Mouse (Mus musculus): ENCODE results near the gene Syt3. TPM values are rescaled to one million over a fixed set of nuclear protein-coding genes. Genes with fewer than 3 reads are reported as not detected.

Gene Syt3
- polyA plus RNA-seq, 1 experiment from 2014 or later, result 0.85 TPM

DNA sequence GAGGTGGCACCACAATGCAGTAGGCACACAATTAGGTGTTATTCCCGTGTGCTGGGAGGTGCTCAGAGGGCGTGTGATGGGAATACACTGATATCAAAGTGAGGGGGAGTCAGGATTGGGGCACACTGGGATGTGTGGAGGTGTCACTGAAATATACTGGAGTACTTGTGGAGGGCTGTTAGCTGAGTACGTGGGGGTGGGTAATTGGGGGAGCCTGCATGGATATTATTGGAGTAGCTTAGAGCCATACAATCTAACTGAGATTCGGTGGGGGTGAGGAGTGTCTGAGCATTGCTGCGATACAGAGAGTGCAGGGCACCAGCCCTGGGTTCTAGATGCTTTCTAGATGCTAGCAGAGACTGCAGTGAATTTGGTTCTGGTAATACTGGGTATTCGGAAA, 43.7 kb upstream of the Syt3 start:
- H3K27ac ChIP-seq (ENCODE audit: low read length), result no peak overlapping the region
- ATAC-seq (no peak), DNase-seq (ENCODE audit: low spot score) (no peak)
- no peak overlapping the region for H3K9ac ChIP-seq (replicated peaks; ENCODE audit: low read depth)
- no peaks in the 10 kb centered on the region for H3K36me3 ChIP-seq (ENCODE audit: insufficient read depth, low read length)
- H3K27me3 ChIP-seq (replicated peaks; ENCODE audit: insufficient read depth, low read length), result peaks cover 30% of the 10 kb centered on the region
- H3K9me3 ChIP-seq (ENCODE audit: low read length), result no peaks in the 10 kb centered on the region
- H3K4me1 ChIP-seq (ENCODE audit: insufficient read depth, low read depth, low read length), result no peaks in the 10 kb centered on the region
- TF ChIP-seq EP300 (IDR thresholded peaks at IDR 0.05) (no peak), CTCF (IDR thresholded peaks at IDR 0.05) (no peak)
- H3K4me2 ChIP-seq (replicated peaks; ENCODE audit: low read depth, low read length), result no peak overlapping the region
- 59% methylated on average over 6 of the region's 6 CpGs for WGBS
- H3K4me3 ChIP-seq (ENCODE audit: low read depth, low read length), result no peak overlapping the region

DNA sequence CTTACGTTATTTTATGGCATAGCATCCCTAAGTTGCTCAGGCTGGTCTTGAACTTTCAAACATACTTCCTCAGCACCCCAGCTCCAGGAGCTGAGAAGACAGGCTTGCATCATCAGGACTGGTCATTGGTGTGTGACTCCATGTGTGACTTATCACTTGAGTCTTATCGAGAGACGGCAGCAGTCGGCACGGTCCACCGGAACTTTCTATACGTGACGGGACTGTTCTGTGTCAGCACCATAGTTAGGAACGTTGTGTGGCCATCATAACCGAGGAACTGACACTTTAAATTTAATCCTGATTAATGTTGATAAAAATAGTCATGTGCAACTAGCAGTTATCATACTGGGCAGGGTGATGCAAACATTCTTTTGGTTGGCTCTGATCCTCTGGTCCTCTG, 42.8 kb upstream of the Syt3 start:
- peaks cover 21% of the 10 kb centered on the region for H3K27me3 ChIP-seq (replicated peaks; ENCODE audit: insufficient read depth, low read length)
- H3K36me3 ChIP-seq (ENCODE audit: insufficient read depth, low read length), result no peaks in the 10 kb centered on the region
- no peaks in the 10 kb centered on the region for H3K9me3 ChIP-seq (ENCODE audit: low read length)
- H3K27ac ChIP-seq (ENCODE audit: low read length), result no peak overlapping the region
- H3K4me3 ChIP-seq (ENCODE audit: low read depth, low read length), result no peak overlapping the region
- ATAC-seq, result no peak
- H3K4me2 ChIP-seq (replicated peaks; ENCODE audit: low read depth, low read length), result no peak overlapping the region
- no peak for TF ChIP-seq CTCF (IDR thresholded peaks at IDR 0.05)
- no peak for TF ChIP-seq EP300 (IDR thresholded peaks at IDR 0.05)
- WGBS, result 77% methylated on average over 10 of the region's 10 CpGs
- no peak overlapping the region for H3K9ac ChIP-seq (replicated peaks; ENCODE audit: low read depth)
- DNase-seq (ENCODE audit: low spot score), result no peak
- H3K4me1 ChIP-seq (ENCODE audit: insufficient read depth, low read depth, low read length), result no peaks in the 10 kb centered on the region

DNA sequence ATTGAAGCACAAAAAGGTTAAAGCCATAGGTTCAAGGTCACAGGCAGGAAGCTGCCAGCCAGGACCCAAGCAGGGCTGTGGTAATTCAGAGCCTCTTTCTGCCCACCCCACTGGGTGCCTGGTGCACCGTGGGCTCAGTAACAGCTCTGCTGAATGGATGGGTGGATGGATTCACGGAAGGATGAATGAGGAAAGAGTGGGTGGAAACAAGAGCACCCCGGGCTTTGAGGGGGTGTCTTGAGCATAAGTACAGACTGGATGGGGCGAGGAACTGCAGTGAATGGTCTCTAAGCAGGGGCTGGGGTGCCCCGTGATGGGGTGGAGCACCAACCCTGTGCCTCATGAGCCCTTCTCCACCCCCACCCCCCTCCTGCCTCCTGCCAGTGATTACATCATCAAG, 42.2 kb upstream of the Syt3 start:
- no peak overlapping the region for H3K9ac ChIP-seq (replicated peaks; ENCODE audit: low read depth)
- ATAC-seq (no peak), DNase-seq (ENCODE audit: low spot score) (no peak)
- 65% methylated on average over 5 of the region's 5 CpGs for WGBS
- H3K9me3 ChIP-seq (ENCODE audit: low read length), result no peaks in the 10 kb centered on the region
- no peaks in the 10 kb centered on the region for H3K36me3 ChIP-seq (ENCODE audit: insufficient read depth, low read length)
- H3K27ac ChIP-seq (ENCODE audit: low read length), result no peak overlapping the region
- peaks cover 16% of the 10 kb centered on the region for H3K27me3 ChIP-seq (replicated peaks; ENCODE audit: insufficient read depth, low read length)
- no peak overlapping the region for H3K4me3 ChIP-seq (ENCODE audit: low read depth, low read length)
- TF ChIP-seq EP300 (IDR thresholded peaks at IDR 0.05) (no peak), CTCF (IDR thresholded peaks at IDR 0.05) (no peak)
- no peaks in the 10 kb centered on the region for H3K4me1 ChIP-seq (ENCODE audit: insufficient read depth, low read depth, low read length)
- no peak overlapping the region for H3K4me2 ChIP-seq (replicated peaks; ENCODE audit: low read depth, low read length)

DNA sequence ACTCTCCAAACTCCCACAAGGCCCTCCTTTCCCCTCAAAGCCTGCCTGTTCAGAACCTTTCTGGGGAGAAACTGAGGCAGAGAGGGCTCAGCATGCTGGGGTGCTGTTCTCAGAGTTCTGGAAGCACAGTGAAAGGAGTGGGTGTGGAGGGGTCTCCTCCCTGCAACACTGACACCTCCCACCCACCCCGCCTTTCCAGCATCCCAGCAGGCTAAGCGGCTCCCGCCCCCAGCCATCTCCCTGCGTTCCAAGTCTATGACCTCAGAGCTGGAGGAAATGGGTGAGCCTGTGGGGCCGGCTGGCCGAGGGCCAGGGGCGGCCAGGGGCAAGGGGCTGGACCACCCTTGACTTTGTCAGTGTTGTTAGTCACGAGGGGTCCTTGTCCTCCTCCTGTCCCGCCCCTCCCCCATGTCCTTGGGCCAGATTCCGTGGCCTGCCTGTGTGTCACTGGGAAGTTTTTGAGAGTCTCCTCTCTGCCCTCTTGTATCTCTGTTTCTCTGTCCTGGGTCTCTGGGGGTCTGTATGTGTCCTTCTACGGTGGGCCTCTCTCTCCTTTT, 40.4 kb upstream of the Syt3 start:
- Histone ChIP-seq H3K4me1 (ENCODE audit: insufficient read depth, low read depth, low read length) (no peaks in the 10 kb centered on the region), H3K9ac (replicated peaks; ENCODE audit: low read depth) (no peak overlapping the region), H3K27ac (ENCODE audit: low read length) (no peak overlapping the region), H3K27me3 (replicated peaks; ENCODE audit: insufficient read depth, low read length) (no peaks in the 10 kb centered on the region), H3K4me3 (ENCODE audit: low read depth, low read length) (no peak overlapping the region), H3K36me3 (ENCODE audit: insufficient read depth, low read length) (no peaks in the 10 kb centered on the region), H3K9me3 (ENCODE audit: low read length) (no peaks in the 10 kb centered on the region), H3K4me2 (replicated peaks; ENCODE audit: low read depth, low read length) (no peak overlapping the region)
- TF ChIP-seq EP300 (IDR thresholded peaks at IDR 0.05) (no peak), CTCF (IDR thresholded peaks at IDR 0.05) (no peak)
- 16% methylated on average over 9 of the region's 11 CpGs for WGBS
- ATAC-seq (peak; percentile 17; the same call in 1 of the 2 replicates), DNase-seq (ENCODE audit: low spot score) (no peak)

DNA sequence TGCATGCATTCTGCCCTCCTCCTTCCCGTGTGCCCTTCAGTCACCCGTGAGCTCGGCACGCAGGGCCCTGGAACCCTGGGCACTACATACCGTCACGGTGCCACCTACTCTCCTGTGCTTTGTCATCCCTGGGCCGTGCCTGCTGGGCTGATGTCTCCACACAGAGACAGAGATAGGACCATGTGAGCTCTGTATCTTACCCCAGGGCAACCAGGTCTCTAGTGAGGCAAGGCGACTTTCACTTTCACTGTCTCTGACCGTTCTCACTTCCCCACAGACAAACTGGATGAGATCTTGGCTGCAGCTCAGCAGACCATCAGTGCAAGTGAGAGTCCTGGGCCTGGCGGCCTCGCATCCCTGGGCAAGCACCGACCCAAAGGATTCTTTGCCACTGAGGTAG, 39.3 kb upstream of the Syt3 start:
- WGBS, result 56% methylated on average over 12 of the region's 12 CpGs
- Histone ChIP-seq H3K4me2 (replicated peaks; ENCODE audit: low read depth, low read length) (no peak overlapping the region), H3K27ac (ENCODE audit: low read length) (no peak overlapping the region), H3K4me3 (ENCODE audit: low read depth, low read length) (no peak overlapping the region), H3K9me3 (ENCODE audit: low read length) (no peaks in the 10 kb centered on the region), H3K9ac (replicated peaks; ENCODE audit: low read depth) (no peak overlapping the region), H3K4me1 (ENCODE audit: insufficient read depth, low read depth, low read length) (no peaks in the 10 kb centered on the region), H3K27me3 (replicated peaks; ENCODE audit: insufficient read depth, low read length) (no peaks in the 10 kb centered on the region), H3K36me3 (ENCODE audit: insufficient read depth, low read length) (no peaks in the 10 kb centered on the region)
- no peak for ATAC-seq
- TF ChIP-seq CTCF (IDR thresholded peaks at IDR 0.05), result no peak
- TF ChIP-seq EP300 (IDR thresholded peaks at IDR 0.05), result no peak
- DNase-seq (ENCODE audit: low spot score), result no peak

DNA sequence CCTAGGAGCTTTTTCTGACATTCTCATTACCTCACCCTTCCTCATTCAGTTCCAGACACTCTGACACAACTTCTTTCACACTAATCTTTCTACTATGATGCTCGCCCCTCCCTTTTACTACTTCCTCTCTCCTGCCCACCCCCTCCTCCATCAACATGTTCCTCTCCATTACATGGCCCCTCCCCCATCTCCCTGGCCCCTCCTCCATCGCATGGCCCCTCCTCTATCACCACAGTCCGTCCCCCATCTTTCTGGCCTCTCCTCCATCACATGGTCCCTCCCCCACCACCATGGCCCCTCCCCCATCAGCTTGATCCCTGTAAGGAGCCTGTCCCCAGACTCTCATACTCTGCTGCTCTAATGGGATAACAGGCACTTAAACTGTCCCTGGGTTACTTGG, 34.9 kb upstream of the Syt3 start:
- Histone ChIP-seq H3K4me3 (ENCODE audit: low read depth, low read length) (no peak overlapping the region), H3K4me1 (ENCODE audit: insufficient read depth, low read depth, low read length) (no peaks in the 10 kb centered on the region), H3K9ac (replicated peaks; ENCODE audit: low read depth) (no peak overlapping the region), H3K4me2 (replicated peaks; ENCODE audit: low read depth, low read length) (no peak overlapping the region), H3K27me3 (replicated peaks; ENCODE audit: insufficient read depth, low read length) (peaks cover 34% of the 10 kb centered on the region), H3K36me3 (ENCODE audit: insufficient read depth, low read length) (no peaks in the 10 kb centered on the region), H3K27ac (ENCODE audit: low read length) (no peak overlapping the region), H3K9me3 (ENCODE audit: low read length) (no peaks in the 10 kb centered on the region)
- TF ChIP-seq EP300 (IDR thresholded peaks at IDR 0.05), result no peak
- no peak for TF ChIP-seq CTCF (IDR thresholded peaks at IDR 0.05)
- no peak for ATAC-seq
- DNase-seq (ENCODE audit: low spot score), result no peak
- WGBS, result 14% methylated on average over 3 of the region's 3 CpGs

Measured in lung, postnatal 0 days (tissue).